Mouse (Mus musculus) spleen, adult 2 months (tissue): ENCODE results near the gene Igsf23.

Experiments used
- CTCF ChIP-seq: fragments of 200-500 bp; IDR thresholded peaks from 2 replicates; pipeline ENCODE4 v1.5.1; 2011; ENCODE audit warnings: mild to moderate bottlenecking, inconsistent platforms; ENCODE audit not compliant: insufficient read depth, insufficient read length, insufficient replicate concordance; ENCODE audit errors: extremely low read depth
- POLR2A ChIP-seq: fragments of 200-500 bp; IDR thresholded peaks from 2 replicates; pipeline ENCODE4 v1.6.1; 2011; ENCODE audit warnings: low read depth, low read length, inconsistent platforms

DNA sequence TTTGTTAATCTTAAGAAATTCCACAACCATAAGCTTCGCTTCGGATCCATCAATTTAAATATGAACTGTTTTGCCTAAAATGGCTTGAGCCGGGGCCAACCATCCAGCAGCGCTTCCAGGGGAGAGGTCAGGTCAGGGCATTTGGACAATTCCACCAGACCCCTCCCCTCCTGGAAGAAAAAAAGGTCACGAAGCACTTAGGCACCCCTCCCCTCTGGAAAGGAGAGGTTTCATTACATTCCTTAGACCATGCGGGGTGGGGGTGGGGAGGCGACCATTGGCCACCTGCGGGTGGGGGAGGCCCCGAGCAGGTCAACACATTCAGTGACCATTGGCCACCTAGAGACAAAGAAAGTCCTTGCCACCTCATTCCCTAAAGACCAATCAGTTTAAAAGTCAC, 2.5 kb upstream of the Igsf23 start:
- TF ChIP-seq CTCF, result no peak
- no peak for TF ChIP-seq POLR2A
